11 mouse cellular contexts compared by ENCODE assay signal in genomic region chr5:125578661-125579060, GRCm38 (mm10). TPM values are rescaled to one million over a fixed set of nuclear protein-coding genes. Genes with fewer than 3 reads are reported as not detected.
A peak's percentile ranks its signal among the peaks of the same experiment; 100 is the strongest.
DNase-seq lines count a peak whose midpoint lies in the region.
"Had no signal": no experiment of that assay in that cellular context is flagged by ENCODE, and none has a peak within 500 bp of the region (broad histone marks: within the 10 kb centered on the region; RNA-seq: fewer than 3 reads in every experiment).

No protein-coding gene starts in this region.

- DNase-seq in 3134 (ENCODE audit: extremely low read depth, insufficient read length, low spot score) = peak; percentile 58
- DNase-seq in R1 (ENCODE audit: low read depth, low spot score) = peak; percentile 25
- peak; percentile 86 for DNase-seq in layer of hippocampus, adult 9-11 months
- peak; percentile 37 for DNase-seq in left cerebral cortex, postnatal 4 days
- DNase-seq in spleen, postnatal 4 days (ENCODE audit: low spot score in 2 of 2) = no peak
- DNase-seq in kidney, postnatal 10 days = no peak
- no peak for DNase-seq in adrenal gland, postnatal 25 days
- DNase-seq: heart, postnatal 10 days; liver; thymus, postnatal 14 days had no signal

- intact Hi-C loops in left cerebral cortex, postnatal 4 days (cut with DNase I) = no loop called here

RNA-seq across cellular contexts. Expression of gene Tmem132b, which starts 47.1 kb away (rescaled TPM):
- total RNA-seq in left cerebral cortex, postnatal 4 days (2021) = 10 to 100 TPM; 62.9 to 66.4 TPM
- 0.90 and 2.1 TPM in 2 replicates for total RNA-seq in adrenal gland, postnatal 25 days (2021)
- total RNA-seq: granulocyte monocyte progenitor cell, adult 5-6 weeks had no signal

Comparison
In these comparisons a context has a peak if more than half of its experiments do, and no peak if none do; other contexts are left out.
1. DNase-seq: peak in 3134 (single experiment), R1 (single experiment), layer of hippocampus, adult 9-11 months (single experiment) and left cerebral cortex, postnatal 4 days (single experiment); none in spleen, postnatal 4 days (0 of 2), kidney, postnatal 10 days (single experiment) and adrenal gland, postnatal 25 days (single experiment).
2. RNA of gene Tmem132b, which starts 47.1 kb away (total RNA-seq): 62.9 to 66.4 TPM in left cerebral cortex, postnatal 4 days; 0.90 to 2.1 TPM in adrenal gland, postnatal 25 days; every median in the first group is over 10 times any median in the second.